Mouse (Mus musculus) kidney, adult 9 months (tissue): ENCODE measurements at regions not wholly inside any gene's neighbourhood (a gene's known extent, or its start where the extent isn't known, plus 50 kb on each side); places are given as distances from the start of the nearest gene placed in this dataset.

Experiments used
- DNase-seq: peaks from one replicate; pipeline ENCODE4 v3.0.0; 2022

DNA sequence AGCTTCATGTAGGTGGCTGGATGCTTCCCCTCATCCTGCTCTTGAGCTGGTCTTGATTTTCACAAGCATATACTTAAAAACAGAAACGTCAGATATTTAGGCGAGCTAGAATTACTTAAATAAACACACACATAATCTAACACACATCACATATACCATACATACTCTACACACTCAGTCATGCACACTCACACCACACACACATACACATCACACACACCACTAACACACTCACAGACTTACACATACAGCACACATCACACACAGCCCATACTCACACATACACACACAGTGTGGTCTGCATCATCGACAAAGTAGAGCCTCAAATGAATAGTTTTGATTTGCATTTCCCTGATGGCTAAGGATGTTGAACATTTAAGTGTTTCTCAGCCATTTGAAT lies 116.9 kb downstream of the Spry2 start:
- no peak for DNase-seq

DNA sequence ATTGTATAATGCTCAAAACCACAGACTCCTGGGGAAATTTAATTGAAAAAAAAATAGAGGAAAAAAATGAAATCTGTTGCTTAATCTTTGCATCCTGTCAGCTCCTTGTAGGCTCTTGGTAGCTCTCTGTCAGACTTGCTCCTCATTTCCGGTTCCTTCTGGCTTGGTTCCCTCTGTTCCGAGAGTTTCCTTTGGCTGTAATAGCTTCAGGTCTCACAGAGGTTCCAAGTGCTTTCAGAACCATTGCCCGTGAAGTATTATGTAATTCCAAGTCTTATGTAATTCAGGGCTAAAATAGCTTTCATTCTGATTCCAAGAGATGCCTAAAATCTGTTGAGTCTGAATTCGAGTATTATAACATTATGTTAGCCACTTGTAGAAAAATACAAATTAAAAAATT lies 117.3 kb downstream of the Spry2 start:
- DNase-seq: peak; percentile 89

DNA sequence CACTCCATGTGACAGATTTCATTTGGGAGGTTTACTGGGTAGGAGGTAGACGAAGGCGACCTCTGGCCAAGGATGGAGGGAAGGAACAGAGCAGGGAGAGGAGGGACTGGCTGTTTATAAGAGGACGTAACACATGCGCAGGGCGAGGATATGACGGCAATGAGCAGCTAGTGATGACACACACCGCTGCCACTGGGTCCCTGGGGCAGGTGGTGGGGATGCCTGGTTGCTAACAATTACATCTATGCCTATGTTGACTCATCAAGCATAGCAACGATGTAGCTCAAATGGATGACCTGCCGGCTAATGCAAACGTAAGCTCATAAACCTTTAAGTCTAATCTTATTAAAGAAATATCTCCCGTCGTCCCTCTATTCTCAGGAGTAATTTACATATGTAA lies 122.9 kb downstream of the Spry2 start:
- DNase-seq: no peak

DNA sequence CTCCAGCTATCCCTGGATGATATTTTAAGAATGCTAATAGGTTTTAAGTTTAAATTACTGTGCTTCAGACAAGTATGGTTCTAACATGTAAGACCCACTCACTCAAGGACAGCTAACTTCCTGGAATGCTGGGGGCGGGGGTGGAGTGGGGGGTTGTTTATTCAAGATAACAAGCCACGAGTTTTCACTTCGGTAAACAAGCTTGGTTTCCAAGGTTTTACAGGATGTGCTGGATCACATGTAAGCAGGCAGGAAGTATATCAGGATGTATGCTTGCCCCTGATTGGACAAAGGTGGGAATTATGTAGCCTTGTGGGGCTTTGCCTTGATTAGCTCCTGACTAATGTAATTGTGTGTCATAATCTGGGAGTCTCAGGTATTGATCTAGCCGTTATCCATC lies 129.5 kb downstream of the Spry2 start:
- no peak for DNase-seq

DNA sequence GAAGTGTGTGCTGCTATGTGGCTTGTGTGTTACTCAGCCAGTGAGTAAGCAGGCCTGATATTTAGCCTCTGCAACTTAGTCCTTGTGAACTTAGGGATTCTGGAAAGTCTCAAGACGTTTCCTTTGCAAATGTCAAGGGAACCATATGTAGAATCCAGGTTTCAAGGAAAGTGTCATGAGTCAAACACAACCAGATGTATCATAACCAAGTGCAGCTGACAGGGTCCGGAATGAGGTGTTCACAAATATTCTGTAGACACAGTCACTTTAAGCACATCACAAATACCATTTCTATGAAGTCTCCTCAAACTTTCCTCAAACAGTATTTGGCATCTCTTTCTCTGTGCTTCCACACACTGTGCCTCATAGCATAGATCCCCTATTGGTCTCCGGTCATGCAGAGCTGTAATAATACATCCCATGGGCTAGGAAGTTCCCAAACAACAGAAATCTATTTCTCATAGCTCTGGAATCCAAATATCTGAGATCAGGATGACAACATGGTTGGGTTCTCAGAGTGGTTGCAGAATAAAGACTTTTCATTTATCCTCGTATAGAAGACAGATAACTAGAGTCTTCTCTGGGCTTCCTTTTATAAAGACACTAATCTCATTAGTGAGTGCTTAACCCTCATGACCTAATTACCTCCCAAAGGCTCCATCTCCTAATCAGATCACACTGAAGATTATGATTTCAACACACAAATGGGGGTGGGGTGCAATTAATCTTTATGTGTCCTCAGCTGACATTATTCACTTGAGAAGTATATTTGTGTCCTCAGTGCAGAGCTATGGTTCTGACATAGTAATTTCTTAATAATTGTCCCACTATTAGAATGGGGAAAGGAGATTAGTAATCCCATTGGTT lies 143.9 kb downstream of the Spry2 start:
- DNase-seq: no peak

DNA sequence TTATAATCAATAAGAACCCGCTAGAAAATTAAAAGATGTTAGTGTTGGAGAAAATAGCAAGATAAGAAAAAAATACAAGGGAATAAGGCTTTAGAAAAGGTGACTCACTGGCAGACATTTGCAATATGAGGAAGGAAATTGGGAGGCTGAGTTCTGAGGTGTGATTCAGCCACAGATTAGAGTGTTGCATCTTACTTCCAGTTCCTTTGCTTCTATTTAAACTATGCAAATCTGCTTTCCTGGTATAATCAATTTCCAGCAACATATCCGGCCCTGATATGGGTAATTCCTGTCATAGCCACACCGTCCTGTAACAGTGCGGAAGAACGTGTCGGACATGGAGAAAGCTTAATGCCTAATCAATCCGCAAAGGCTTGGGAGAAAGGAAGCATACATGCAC lies 144.9 kb downstream of the Spry2 start:
- no peak for DNase-seq

DNA sequence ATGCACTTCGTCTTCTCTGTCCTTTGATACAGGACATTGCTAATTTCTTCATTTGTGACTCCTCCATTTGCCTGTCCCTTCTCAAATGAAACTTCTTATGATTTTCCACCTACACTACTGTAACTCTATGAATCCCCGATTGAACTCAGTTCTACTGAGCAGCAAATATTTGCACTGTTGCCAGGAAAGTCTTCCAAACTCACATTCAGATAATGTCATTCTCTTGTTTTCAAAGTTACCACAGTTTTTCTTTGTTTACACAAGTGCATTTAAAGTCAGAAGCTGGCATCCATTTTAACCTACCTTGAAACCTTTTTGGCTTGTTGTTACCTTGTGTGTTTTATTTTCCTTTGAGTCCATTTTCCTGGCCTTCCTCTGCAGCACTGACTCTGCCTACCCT lies 152.0 kb downstream of the Spry2 start:
- no peak for DNase-seq

DNA sequence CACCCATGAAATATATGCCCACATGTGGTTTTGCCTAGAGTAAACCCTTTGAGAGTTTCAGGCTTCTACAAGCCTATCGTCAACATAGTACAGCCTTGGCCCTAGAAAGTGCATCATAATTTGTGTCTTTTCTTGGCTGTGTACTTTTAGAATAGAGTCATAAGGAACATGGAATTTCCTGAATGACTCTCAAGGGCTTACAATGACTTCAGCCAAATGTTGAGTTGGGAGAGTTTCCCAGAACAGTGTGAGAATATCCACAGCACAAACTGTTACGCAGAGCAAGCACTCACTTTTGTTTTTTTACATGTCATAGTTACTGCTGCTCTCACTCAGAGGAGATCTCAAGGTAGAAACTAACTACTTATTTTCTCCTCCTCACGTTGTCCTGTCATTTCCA lies 152.5 kb downstream of the Spry2 start:
- peak; percentile 60 for DNase-seq

DNA sequence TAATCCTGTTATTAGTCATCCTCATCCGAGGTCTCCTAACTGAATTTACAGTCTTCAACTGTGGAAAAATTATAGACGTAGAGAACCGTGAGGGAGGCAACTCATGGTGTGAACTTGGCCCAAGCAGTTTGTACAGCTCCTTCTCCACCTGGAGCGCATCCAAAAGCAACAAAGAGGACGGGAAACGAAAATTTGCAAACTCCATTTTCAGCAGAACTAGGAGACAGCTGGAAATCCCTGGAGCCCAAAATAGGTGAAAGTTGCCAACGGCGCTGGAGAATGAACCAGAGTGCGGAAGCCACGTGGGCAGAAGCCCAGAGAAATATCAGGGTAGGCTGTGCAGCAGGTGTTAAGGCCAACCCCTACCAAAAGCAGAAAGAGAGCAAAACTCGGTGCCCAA lies 155.7 kb downstream of the Spry2 start:
- peak; percentile 75 for DNase-seq

DNA sequence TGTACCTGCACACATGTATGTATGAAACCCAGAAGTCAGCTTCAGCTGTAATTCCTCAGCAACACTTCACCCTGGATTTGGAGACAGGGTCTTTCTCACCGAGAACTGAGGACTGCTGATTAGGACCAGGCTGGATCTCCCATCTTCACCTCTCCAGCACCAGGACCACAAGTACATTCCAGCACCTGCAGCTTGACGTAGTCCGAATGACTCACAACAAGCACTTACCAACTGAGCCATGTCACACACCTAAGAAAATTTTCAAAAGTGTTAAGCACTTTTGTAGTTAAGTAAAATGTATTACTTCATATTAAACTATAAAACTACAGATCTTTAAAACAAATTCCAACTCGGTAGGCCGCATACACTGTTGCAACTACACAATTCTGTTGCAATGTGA lies 158.1 kb downstream of the Spry2 start:
- no peak for DNase-seq

DNA sequence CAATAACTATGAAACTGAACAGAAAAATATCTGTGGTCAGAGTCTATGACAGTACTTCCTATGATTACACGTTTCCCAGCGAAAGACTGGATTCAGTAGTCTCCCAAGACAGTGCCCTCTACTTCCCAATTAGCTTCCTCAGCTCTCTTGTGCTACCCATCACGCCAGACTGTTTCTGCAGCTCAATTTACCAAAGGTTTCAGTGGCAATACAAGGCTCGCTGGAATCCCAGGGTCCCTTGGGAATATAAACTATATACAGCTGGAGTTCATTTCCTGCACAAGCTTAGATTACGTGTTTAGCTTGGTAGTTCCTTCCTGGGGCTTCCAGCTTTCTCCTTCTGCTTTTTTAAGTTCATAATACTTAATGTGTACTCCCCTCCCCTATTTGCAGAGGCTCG lies 160.3 kb downstream of the Spry2 start:
- no peak for DNase-seq

DNA sequence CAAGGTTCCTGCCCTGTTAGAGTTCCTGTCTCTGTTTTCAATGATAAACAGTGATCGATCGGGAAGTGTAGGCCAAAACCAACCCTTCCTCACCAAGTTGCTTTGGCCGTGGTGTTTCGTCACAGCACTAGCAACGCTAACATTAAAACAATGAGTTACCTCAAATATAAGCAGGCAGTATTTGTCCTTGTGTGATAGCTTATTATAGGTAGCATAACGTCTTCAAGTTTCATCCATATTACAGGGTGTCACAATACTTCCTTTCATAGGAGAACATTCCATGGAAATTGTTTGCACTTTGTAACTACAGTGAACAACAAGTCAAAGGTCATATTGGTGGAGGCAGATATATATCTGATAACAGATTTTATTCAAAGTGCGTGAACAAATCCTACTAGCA lies 162.3 kb downstream of the Spry2 start:
- no peak for DNase-seq

DNA sequence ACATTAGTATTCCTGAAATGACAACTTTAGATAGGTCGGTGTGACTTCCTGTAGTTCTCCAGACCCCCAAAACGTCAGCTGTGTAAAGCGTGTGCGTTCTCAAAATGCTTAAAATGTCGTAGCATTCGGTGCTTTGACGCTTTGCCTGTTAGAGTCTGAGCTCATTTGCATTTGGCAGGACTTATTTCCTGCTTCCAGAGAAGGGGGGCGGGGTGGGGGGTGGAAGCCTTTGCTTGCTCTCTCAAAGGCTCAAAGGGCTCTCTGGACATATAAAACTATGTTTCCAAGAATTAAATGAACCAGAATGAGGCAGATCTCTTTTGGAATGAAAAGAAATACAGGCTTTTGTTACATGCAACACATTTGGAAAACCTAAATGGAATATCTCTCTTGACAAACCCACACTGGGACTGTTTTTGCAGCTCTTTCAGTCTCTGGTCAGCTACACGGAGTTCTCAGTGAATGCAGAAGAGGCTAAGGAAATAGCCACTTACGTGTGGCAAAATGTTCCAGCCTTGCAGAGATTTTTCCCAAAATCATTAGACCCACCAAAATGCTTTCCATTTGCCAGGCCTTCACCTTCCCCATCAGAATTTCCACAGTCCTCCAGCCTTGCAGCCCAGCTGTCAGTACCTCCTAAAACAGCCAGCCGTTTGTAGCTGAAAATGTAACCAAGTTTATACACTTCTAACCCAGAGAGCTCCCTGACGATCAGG lies 163.4 kb downstream of the Spry2 start:
- DNase-seq: peak; percentile 77

DNA sequence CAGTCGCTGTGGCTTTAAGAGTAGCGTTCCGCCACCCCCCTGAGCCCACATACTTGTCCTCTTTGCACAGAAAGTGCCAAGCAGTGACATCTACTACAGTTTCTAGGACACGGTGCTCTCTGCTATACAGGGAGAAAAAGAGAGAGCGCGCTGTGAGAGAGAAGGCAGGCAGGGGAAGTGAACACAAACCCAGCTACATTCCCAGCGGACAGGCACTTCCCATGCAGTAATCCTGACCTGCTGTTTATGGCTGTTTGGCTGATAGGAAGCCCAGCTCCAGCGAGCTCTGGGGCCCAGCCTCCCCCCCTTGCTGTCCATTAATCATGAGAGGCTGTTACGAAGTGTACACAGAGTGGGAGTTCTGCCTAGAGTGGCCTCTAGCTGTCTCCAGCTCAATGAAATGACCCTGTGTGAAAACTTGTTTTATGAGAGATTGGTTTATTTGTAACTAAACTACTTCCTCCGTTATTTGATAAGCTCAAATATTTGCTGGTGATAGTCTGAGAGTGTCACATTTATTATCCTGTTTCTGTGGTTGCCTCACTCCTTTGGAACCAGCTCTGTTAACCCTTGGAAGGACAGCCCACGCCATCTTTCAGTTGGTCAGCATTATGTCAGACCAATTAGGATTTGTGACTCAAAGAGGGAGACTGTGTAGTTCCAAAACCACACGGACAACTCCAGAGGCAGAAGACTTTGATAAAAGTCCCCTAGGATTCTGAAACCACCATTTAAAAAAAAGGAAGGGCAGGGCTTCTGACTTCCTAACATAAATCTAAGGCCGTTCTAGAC lies 164.2 kb downstream of the Spry2 start:
- peak; percentile 88 for DNase-seq

DNA sequence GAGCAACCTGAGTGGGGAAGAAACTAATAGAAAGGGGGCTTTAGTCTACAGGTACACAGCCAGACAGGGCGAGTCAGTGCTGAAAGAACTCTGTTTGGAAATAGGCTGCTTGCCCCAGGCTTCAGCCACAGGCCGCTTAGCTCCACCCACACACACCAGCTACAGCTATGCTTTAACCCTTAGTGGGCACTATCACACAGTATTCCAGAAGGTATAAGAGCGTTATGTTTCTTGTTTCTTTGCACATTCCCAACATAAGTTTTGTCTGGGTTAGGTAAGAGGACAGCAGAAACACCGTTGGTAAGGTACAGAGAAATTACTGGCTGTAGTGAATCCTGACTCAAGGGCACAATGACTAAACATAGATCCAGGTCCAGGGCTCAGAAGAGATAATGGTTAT lies 165.8 kb downstream of the Spry2 start:
- DNase-seq: peak; percentile 33

DNA sequence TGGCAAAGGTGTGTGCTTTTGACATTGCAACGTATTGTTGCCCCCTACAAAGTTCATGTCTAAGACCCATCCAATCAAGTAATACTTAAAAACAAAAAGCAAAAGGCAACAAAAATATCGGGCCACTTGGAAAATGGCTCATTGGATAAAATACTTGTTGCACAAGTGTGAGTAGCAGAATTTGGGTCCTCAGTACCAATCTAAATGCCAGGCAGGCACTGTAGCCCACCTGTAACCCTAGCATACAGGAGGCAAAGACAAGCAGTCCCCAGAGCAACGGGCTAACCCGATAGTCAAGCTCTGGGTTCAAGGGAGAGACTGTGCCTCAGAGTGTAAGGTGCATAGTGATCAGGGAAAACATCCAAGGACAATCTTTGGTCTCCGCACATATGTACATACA lies 167.8 kb downstream of the Spry2 start:
- DNase-seq: no peak

DNA sequence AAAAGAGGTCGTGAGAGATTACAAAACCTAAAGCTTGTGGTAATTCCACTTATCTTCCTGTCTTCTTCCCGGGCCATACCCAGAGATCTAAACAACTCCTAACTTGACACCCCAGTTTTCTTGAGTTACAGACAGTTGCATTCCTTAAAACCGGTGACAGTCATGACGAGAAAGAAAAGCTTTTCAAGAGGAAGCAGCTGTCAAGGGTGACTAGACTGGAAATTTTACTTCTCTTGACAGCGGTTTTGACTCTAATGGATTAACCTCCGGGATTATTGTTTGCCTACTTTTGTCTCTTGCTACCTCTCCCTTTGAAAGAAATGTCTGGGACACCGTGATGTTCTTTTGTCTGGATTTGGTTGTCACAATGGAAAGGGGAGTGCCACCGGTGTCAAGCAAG lies 170.9 kb downstream of the Spry2 start:
- no peak for DNase-seq

DNA sequence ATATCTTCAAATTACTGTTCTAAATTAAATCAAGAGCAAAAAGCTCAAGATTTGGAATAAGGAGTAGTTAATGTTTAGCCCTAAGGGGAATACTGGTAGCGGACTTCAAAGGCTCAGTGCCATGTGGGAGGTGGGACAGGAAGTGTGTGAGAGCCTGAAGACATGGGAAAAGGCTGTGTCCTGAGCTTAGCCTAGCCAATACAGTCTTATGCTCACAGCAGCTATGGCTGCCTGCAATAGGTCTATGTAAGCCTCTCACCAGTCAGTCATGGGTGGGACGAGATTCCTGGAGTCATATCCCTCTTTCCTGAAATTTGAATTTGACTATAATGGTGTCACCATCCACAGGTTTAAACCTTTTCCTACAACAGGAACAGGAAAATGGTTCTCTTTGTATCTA lies 173.7 kb downstream of the Spry2 start:
- no peak for DNase-seq

DNA sequence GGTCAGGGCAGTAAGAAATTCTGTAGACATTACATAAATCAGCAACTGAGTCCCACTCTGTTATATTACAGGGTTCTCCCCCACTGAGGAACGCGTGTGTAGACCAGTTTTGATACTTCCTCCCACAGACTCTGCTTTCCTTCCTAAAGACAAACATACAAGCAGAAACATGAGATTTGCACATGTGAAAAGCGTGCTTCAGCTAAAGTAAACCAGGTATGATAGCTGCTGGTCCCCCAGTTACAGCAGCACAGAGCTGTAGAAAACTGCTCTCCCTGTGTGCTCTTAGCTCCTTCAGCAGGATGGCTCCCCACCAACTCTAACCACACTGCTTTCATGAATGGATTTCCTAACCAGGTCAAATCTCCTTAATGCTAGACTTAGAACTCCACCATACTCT lies 175.0 kb downstream of the Spry2 start:
- DNase-seq: no peak

DNA sequence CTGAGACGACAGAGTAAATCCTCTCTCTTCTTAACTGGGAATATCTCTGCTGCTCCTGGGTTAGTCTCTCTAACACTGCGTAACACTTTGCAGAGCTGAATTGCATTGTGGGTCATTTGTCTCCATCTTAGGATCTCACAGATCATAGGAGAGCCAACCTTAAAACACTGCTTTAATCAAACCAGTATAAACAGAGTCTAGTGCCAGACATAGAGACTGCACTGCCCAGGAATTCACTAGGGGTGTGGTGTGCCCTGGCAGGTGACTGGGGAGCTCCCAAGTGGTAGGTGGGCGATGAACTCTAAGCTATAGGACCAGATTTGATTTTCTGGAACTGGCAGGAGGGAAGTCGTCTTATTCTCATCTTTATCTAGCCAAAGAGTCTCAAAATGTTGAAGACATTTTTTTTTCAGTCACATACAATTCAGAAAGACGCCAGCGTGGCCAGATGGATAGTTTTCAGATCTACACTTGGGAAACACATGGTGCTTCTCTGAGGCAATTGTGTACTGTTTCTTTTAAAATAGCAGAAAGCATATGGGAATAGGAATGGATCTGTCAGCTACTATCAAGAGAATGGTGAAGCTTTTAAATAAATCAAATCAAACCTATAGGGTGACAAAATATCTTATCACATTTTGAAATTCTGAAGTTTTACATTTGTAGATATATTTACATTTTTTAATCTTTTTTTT lies 175.7 kb downstream of the Spry2 start:
- DNase-seq: no peak

DNA sequence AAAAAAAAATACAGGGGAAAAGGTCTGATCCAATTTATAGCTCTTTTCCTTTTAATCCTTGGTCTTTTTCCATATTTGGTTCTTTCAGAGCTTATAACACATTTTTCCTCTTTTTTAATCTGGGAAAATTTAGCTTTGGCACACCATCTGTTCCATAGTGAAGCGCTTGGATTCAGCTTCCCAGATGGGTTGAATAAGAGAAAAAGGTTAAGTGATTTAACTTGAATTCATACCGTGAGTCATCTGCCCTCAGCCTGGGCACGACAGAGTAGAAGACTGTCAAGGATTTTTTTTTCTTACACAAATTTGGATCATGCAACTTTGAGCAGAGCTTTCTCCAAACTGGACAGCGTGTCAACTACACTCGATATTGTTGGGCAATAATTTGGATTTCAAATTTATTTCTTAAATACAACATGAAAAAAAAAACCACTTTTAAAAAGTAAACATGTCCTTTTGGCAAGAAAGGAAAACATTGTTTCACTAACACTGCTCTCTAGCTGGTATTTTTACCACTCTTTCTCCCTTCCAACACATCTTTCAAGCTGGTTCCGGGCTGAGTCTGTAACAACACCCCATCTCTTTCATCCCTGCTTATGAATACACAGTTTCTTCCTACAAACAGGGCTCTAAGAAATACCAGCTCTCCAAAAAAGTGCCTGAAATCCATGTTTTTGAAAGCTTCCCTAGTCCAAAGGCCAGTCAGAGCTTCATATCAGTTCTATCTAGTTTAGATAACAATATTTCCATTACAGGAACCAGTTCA lies 177.8 kb downstream of the Spry2 start:
- no peak for DNase-seq

DNA sequence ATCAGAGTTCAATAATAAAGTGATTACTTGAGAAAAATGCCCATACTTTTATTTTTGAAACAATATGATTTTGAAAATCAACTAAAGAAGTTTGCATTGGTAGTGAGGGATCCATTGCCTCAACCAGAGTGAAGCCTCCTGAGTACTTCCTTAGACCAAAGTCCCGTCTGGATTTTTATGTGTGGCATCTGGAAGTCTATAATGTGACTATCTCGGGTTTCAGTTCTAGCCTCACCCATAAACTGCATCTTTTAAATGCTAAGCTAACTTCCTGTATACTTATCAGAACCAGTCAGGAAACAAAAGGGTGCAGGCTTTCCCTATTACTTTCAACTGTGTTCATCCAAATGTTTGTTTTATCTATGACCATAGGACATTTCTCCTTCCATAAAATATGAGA lies 178.8 kb downstream of the Spry2 start:
- DNase-seq: no peak
